Mouse (Mus musculus) adrenal gland, adult 2 months (tissue): ENCODE data around the gene Ptpdc1. TPM values are rescaled to one million over a fixed set of nuclear protein-coding genes. Genes with fewer than 3 reads are reported as not detected.

Experiments used
- DNase-seq: peaks from one replicate; pipeline ENCODE4 v3.0.0; 2021
- microRNA-seq, 2 experiments: library from miRNA; unstranded; fragments of <30 nt; microRNA quantifications; one replicate each; pipeline ENCODE4 v1.2.0; 2021
- polyA plus RNA-seq: library from polyadenylated mRNA; depleted of rRNA; stranded (reverse); fragments of >200 nt; gene quantifications from 2 replicates; pipeline ENCODE4 v1.2.3, GENCODE M21; 2012; rRNA removed
- total RNA-seq, 2 experiments: library from RNA; stranded (reverse); gene quantifications; 2 replicates each; pipeline ENCODE4 v1.2.3; 2021

Gene Ptpdc1
- total and polyA plus RNA-seq, 3 experiments, result 1.3 to 9.8 (median 4.6) TPM

- peak; percentile 100 for DNase-seq
These were observed 79.0 kb downstream of the Ptpdc1 start for GRCm38 (mm10) chr13:48546330-48546917.

GRCm38 (mm10) chr13:48545476-48546281 is 79.8 kb downstream of the Ptpdc1 start:
- DNase-seq, result peak; percentile 99

- DNase-seq, result no peak
These were observed 80.6 kb downstream of the Ptpdc1 start for GRCm38 (mm10) chr13:48544867-48545266.

- no peak for DNase-seq
These were observed 81.1 kb downstream of the Ptpdc1 start for GRCm38 (mm10) chr13:48544391-48544790.

- DNase-seq, result no peak
These were observed 85.0 kb downstream of the Ptpdc1 start for GRCm38 (mm10) chr13:48540488-48540887.

- DNase-seq, result no peak
These were observed 92.0 kb downstream of the Ptpdc1 start for GRCm38 (mm10) chr13:48533441-48533840.

GRCm38 (mm10) chr13:48531448-48531847 is 94.0 kb downstream of the Ptpdc1 start:
- no peak for DNase-seq

- DNase-seq, result peak; percentile 71
These were observed 94.8 kb downstream of the Ptpdc1 start for GRCm38 (mm10) chr13:48530685-48531084.

GRCm38 (mm10) chr13:48529028-48529427 is 96.4 kb downstream of the Ptpdc1 start:
- no peak for DNase-seq

- peak; percentile 66 for DNase-seq
These were observed 97.2 kb downstream of the Ptpdc1 start for GRCm38 (mm10) chr13:48528123-48528871.

Small RNAs within 50 kb of the gene (microRNA-seq; reads per million reads assigned to microRNA genes)
- gene Gm24111 (0 reads per million in 2 experiments), gene Mirlet7a-1 (700 to 722 reads per million in 2 experiments), gene Mirlet7d (48,961 to 59,796 reads per million in 2 experiments), gene Mirlet7f-1 (0 reads per million in 2 experiments)

Other genes starting within 250 kb of the Ptpdc1 start
- gene Zfp169, start 112.2 kb downstream of the Ptpdc1 start, total RNA-seq, result 1 to 10 TPM; 6.5 to 6.9 TPM
- gene Zfp169, start 112.2 kb downstream of the Ptpdc1 start, polyA plus RNA-seq, result 2.6 and 2.7 TPM in 2 replicates
- gene A830005F24Rik, start 112.1 kb downstream of the Ptpdc1 start, total RNA-seq, result not detected
- gene A830005F24Rik, start 112.1 kb downstream of the Ptpdc1 start, polyA plus RNA-seq, result not detected in 2 replicates
- not detected for gene Barx1, start 37.3 kb upstream of the Ptpdc1 start, total RNA-seq
- gene Barx1, start 37.3 kb upstream of the Ptpdc1 start, polyA plus RNA-seq, result not detected in 2 replicates
- gene Phf2, start 245.5 kb upstream of the Ptpdc1 start, total RNA-seq, result 10 to 100 TPM; 41.2 to 42.9 TPM
- 19.5 and 22.2 TPM in 2 replicates for gene Phf2, start 245.5 kb upstream of the Ptpdc1 start, polyA plus RNA-seq